Mouse (Mus musculus): ENCODE data around the gene Cpd. TPM values are rescaled to one million over a fixed set of nuclear protein-coding genes. Genes with fewer than 3 reads are reported as not detected.
A peak's percentile ranks its signal among the peaks of the same experiment; 100 is the strongest.

The Cpd gene
- total and polyA plus RNA-seq, 3 experiments, result 11.2 to 28.5 (median 27.7) TPM

- Histone ChIP-seq H3K4me2 (ENCODE audit: insufficient read depth, low read depth, poor library complexity, severe bottlenecking) (no peak overlapping the region), H3K4me3 (replicated peaks in 1 of 3; ENCODE audit: low read depth in 2 of 3, low read length in 2 of 3, poor library complexity in 1 of 3) (peak overlapping the region in 1 of 3 experiments; percentile 7), H3K9ac (ENCODE audit: insufficient read depth, low read depth) (no peak overlapping the region), H3K4me1 (ENCODE audit: control insufficient read depth in 1 of 2, insufficient read depth in 2 of 2) (peaks cover 16 to 31% of the 10 kb centered on the region in 2 experiments), H3K79me2 (replicated peaks; ENCODE audit: control insufficient read depth, extremely low read depth, insufficient read depth, poor library complexity, severe bottlenecking) (no peaks in the 10 kb centered on the region), H3K27ac (ENCODE audit: insufficient read depth, low read depth) (no peak overlapping the region), H3K9me3 (replicated peaks; ENCODE audit: low read length) (no peaks in the 10 kb centered on the region), H3K36me3 (replicated peaks in 1 of 2; ENCODE audit: control insufficient read depth in 1 of 2, insufficient read depth in 1 of 2, low read length in 1 of 2) (no peaks in the 10 kb centered on the region), H3K27me3 (replicated peaks) (no peaks in the 10 kb centered on the region)
- TF ChIP-seq MAFK (IDR thresholded peaks at IDR 0.05; ENCODE audit: insufficient replicate concordance, low read length), result peak; percentile 79
- TF ChIP-seq BHLHE40 (IDR thresholded peaks at IDR 0.05; ENCODE audit: low read depth, low read length), result peak; percentile 97
- TF ChIP-seq CHD2 (IDR thresholded peaks at IDR 0.05; ENCODE audit: low read length), result 0 out of 2 replicates have a peak, but pooled peaks have one; percentile 28
- TF ChIP-seq EP300 (IDR thresholded peaks at IDR 0.05; ENCODE audit: low read length), result peak; percentile 95
- peak; percentile 98 for TF ChIP-seq IRF4 (IDR thresholded peaks at IDR 0.05; ENCODE audit: low read depth, low read length)
- TF ChIP-seq POLR2AphosphoS2 (IDR thresholded peaks at IDR 0.05; ENCODE audit: low read depth, low read length), result no peak
- TF ChIP-seq MAZ (IDR thresholded peaks at IDR 0.05; ENCODE audit: low read depth, low read length), result 0 out of 2 replicates have a peak, but pooled peaks have one; percentile 13
- no peak for TF ChIP-seq MXI1 (IDR thresholded peaks at IDR 0.05; ENCODE audit: low read depth, low read length)
- no peak for TF ChIP-seq MYC (IDR thresholded peaks at IDR 0.05; ENCODE audit: low read depth, low read length)
- TF ChIP-seq HCFC1 (IDR thresholded peaks at IDR 0.05; ENCODE audit: low read depth, low read length), result no peak; the same call in 1 of the 2 replicates
- TF ChIP-seq RAD21 (IDR thresholded peaks at IDR 0.05; ENCODE audit: low read depth, low read length), result no peak
- peak; percentile 84 for TF ChIP-seq RCOR1 (conservative IDR thresholded peaks at IDR 0.05; ENCODE audit: low read depth, low read length)
- peak; percentile 90 for TF ChIP-seq ETS1 (conservative IDR thresholded peaks at IDR 0.05; ENCODE audit: low read depth, low read length)
- TF ChIP-seq POLR2A (IDR thresholded peaks at IDR 0.05; ENCODE audit: low read depth, low read length), result no peak
- TF ChIP-seq CHD1 (IDR thresholded peaks at IDR 0.05; ENCODE audit: low read depth, low read length), result no peak
- TF ChIP-seq MEF2A (IDR thresholded peaks at IDR 0.05; ENCODE audit: borderline replicate concordance, low read depth, low read length), result peak; percentile 81
- TF ChIP-seq JUN (IDR thresholded peaks at IDR 0.05; ENCODE audit: insufficient read depth, low read depth, low read length), result peak; percentile 95
- peak; percentile 43; the same call in 1 of the 2 replicates for TF ChIP-seq TCF12 (IDR thresholded peaks at IDR 0.05; ENCODE audit: low read depth, low read length)
- peak; percentile 95 for TF ChIP-seq JUND (conservative IDR thresholded peaks at IDR 0.05; ENCODE audit: low read depth, low read length)
- in situ Hi-C loops (cut with MboI; ENCODE audit: low pct_ligation_motif_present, low pct_unique_long_range_greater_than_20kb, low sequenced_read_pairs) (no loop called here), dilution Hi-C loops (cut with MboI; ENCODE audit: extremely low pct_ligation_motif_present, extremely low pct_unique_long_range_greater_than_20kb, low sequenced_read_pairs) (no loop called here)
- DNase-seq (ENCODE audit: extremely low read depth), result peak; percentile 70
Observed at GRCm38 (mm10) chr11:76873865-76874264, 27.0 kb upstream of the Cpd start.

GRCm38 (mm10) chr11:76872556-76873234 is 25.9 kb upstream of the Cpd start:
- dilution Hi-C loops (cut with MboI; ENCODE audit: extremely low pct_ligation_motif_present, extremely low pct_unique_long_range_greater_than_20kb, low sequenced_read_pairs), result no loop called here
- in situ Hi-C loops (cut with MboI; ENCODE audit: low pct_ligation_motif_present, low pct_unique_long_range_greater_than_20kb, low sequenced_read_pairs), result no loop called here
- Histone ChIP-seq H3K9ac (ENCODE audit: insufficient read depth, low read depth) (0 out of 2 replicates have a peak overlapping the region, but pooled peaks have one; percentile 37), H3K4me3 (replicated peaks in 1 of 3; ENCODE audit: low read depth in 2 of 3, low read length in 2 of 3, poor library complexity in 1 of 3) (no peak overlapping the region), H3K27me3 (replicated peaks) (no peaks in the 10 kb centered on the region), H3K79me2 (replicated peaks; ENCODE audit: control insufficient read depth, extremely low read depth, insufficient read depth, poor library complexity, severe bottlenecking) (no peaks in the 10 kb centered on the region), H3K36me3 (replicated peaks in 1 of 2; ENCODE audit: control insufficient read depth in 1 of 2, insufficient read depth in 1 of 2, low read length in 1 of 2) (no peaks in the 10 kb centered on the region), H3K4me1 (ENCODE audit: control insufficient read depth in 1 of 2, insufficient read depth in 2 of 2) (peaks cover 16 to 31% of the 10 kb centered on the region in 2 experiments), H3K9me3 (replicated peaks; ENCODE audit: low read length) (no peaks in the 10 kb centered on the region), H3K27ac (ENCODE audit: insufficient read depth, low read depth) (no peak overlapping the region), H3K4me2 (ENCODE audit: insufficient read depth, low read depth, poor library complexity, severe bottlenecking) (peak overlapping the region; percentile 85)
- TF ChIP-seq CHD2 (IDR thresholded peaks at IDR 0.05; ENCODE audit: low read length) (0 out of 2 replicates have a peak, but pooled peaks have one; percentile 57), EP300 (IDR thresholded peaks at IDR 0.05; ENCODE audit: low read length) (peak; percentile 89), JUND (conservative IDR thresholded peaks at IDR 0.05; ENCODE audit: low read depth, low read length) (peak; percentile 88), RCOR1 (conservative IDR thresholded peaks at IDR 0.05; ENCODE audit: low read depth, low read length) (0 out of 2 replicates have a peak, but pooled peaks have one; percentile 38), BHLHE40 (IDR thresholded peaks at IDR 0.05; ENCODE audit: low read depth, low read length) (peak; percentile 75), CHD1 (IDR thresholded peaks at IDR 0.05; ENCODE audit: low read depth, low read length) (no peak), UBTF (IDR thresholded peaks at IDR 0.05; ENCODE audit: low read depth, low read length) (no peak), POLR2AphosphoS2 (IDR thresholded peaks at IDR 0.05; ENCODE audit: low read depth, low read length) (no peak), MAZ (IDR thresholded peaks at IDR 0.05; ENCODE audit: low read depth, low read length) (no peak), IRF4 (IDR thresholded peaks at IDR 0.05; ENCODE audit: low read depth, low read length) (peak; percentile 91), NELFE (IDR thresholded peaks at IDR 0.05; ENCODE audit: low read depth, low read length) (no peak), ETS1 (conservative IDR thresholded peaks at IDR 0.05; ENCODE audit: low read depth, low read length) (peak; percentile 51; the same call in 1 of the 2 replicates), MAFK (IDR thresholded peaks at IDR 0.05; ENCODE audit: insufficient replicate concordance, low read length) (0 out of 2 replicates have a peak, but pooled peaks have one; percentile 17), MAX (IDR thresholded peaks at IDR 0.05; ENCODE audit: low read length) (peak; percentile 57), SMC3 (IDR thresholded peaks at IDR 0.05; ENCODE audit: low read depth, low read length) (no peak), SIN3A (IDR thresholded peaks at IDR 0.05; ENCODE audit: low read length) (0 out of 2 replicates have a peak, but pooled peaks have one; percentile 55), USF2 (conservative IDR thresholded peaks at IDR 0.05; ENCODE audit: low read depth, low read length) (no peak), ZMIZ1 (IDR thresholded peaks at IDR 0.05; ENCODE audit: low read depth, low read length) (no peak), JUN (IDR thresholded peaks at IDR 0.05; ENCODE audit: insufficient read depth, low read depth, low read length) (peak; percentile 78), TCF12 (IDR thresholded peaks at IDR 0.05; ENCODE audit: low read depth, low read length) (no peak), MXI1 (IDR thresholded peaks at IDR 0.05; ENCODE audit: low read depth, low read length) (no peak), TBP (conservative IDR thresholded peaks at IDR 0.05; ENCODE audit: low read depth, low read length) (no peak), MYC (IDR thresholded peaks at IDR 0.05; ENCODE audit: low read depth, low read length) (peak; percentile 72)
- peak; percentile 69 for DNase-seq (ENCODE audit: extremely low read depth)

Measured in CH12.LX (cell line).